Mouse (Mus musculus): ENCODE measurements around the gene Ostm1.

Gene Ostm1

GRCm38 (mm10) chr10:42582566-42583110 is 984 bp upstream of the Ostm1 start:
- DNase-seq (ENCODE audit: extremely low spot score, low read depth, low spot score), result no peak

GRCm38 (mm10) chr10:42583902-42584435 is 347 bp downstream of the Ostm1 start:
- no peak for DNase-seq (ENCODE audit: extremely low spot score, low read depth, low spot score)

- no peak for DNase-seq (ENCODE audit: extremely low spot score, low read depth, low spot score)
Observed at GRCm38 (mm10) chr10:42584436-42584983, 888 bp downstream of the Ostm1 start.

GRCm38 (mm10) chr10:42585156-42585555 is 1.5 kb downstream of the Ostm1 start:
- no peak for DNase-seq (ENCODE audit: extremely low spot score, low read depth, low spot score)

GRCm38 (mm10) chr10:42585596-42586305 is 2.1 kb downstream of the Ostm1 start:
- no peak for DNase-seq (ENCODE audit: extremely low spot score, low read depth, low spot score)

GRCm38 (mm10) chr10:42587961-42588750 is 4.5 kb downstream of the Ostm1 start:
- no peak for DNase-seq (ENCODE audit: extremely low spot score, low read depth, low spot score)

GRCm38 (mm10) chr10:42589505-42589904 is 5.9 kb downstream of the Ostm1 start:
- DNase-seq (ENCODE audit: extremely low spot score, low read depth, low spot score), result no peak

- DNase-seq (ENCODE audit: extremely low spot score, low read depth, low spot score), result no peak
Observed at GRCm38 (mm10) chr10:42590261-42591184, 6.9 kb downstream of the Ostm1 start.

GRCm38 (mm10) chr10:42591185-42591992 is 7.8 kb downstream of the Ostm1 start:
- DNase-seq (ENCODE audit: extremely low spot score, low read depth, low spot score), result no peak

- no peak for DNase-seq (ENCODE audit: extremely low spot score, low read depth, low spot score)
Observed at GRCm38 (mm10) chr10:42591993-42592686, 8.5 kb downstream of the Ostm1 start.

- no peak for DNase-seq (ENCODE audit: extremely low spot score, low read depth, low spot score)
Observed at GRCm38 (mm10) chr10:42593201-42593600, 9.6 kb downstream of the Ostm1 start.

GRCm38 (mm10) chr10:42598615-42599014 is 15.0 kb downstream of the Ostm1 start:
- no peak for DNase-seq (ENCODE audit: extremely low spot score, low read depth, low spot score)

- no peak for DNase-seq (ENCODE audit: extremely low spot score, low read depth, low spot score)
Observed at GRCm38 (mm10) chr10:42601556-42601955, 17.9 kb downstream of the Ostm1 start.

GRCm38 (mm10) chr10:42604874-42605273 is 21.3 kb downstream of the Ostm1 start:
- DNase-seq (ENCODE audit: extremely low spot score, low read depth, low spot score), result no peak

GRCm38 (mm10) chr10:42606757-42607156 is 23.1 kb downstream of the Ostm1 start:
- DNase-seq (ENCODE audit: extremely low spot score, low read depth, low spot score), result no peak

GRCm38 (mm10) chr10:42613075-42613474 is 29.5 kb downstream of the Ostm1 start:
- no peak for DNase-seq (ENCODE audit: extremely low spot score, low read depth, low spot score)

GRCm38 (mm10) chr10:42613639-42614381 is 30.2 kb downstream of the Ostm1 start:
- no peak for DNase-seq (ENCODE audit: extremely low spot score, low read depth, low spot score)

GRCm38 (mm10) chr10:42614766-42615165 is 31.1 kb downstream of the Ostm1 start:
- DNase-seq (ENCODE audit: extremely low spot score, low read depth, low spot score), result no peak
